Mouse (Mus musculus): ENCODE measurements around the gene Rcsd1. TPM values are rescaled to one million over a fixed set of nuclear protein-coding genes. Genes with fewer than 3 reads are reported as not detected.
"Not testable (repeated sequence)": the region's sequence is repeated elsewhere in the genome, so short reads cannot be mapped to it uniquely, and the experiment has no call there.

Rcsd1 gene
- polyA plus RNA-seq, 1 experiment from 2014 or later: 12.4 TPM

DNA sequence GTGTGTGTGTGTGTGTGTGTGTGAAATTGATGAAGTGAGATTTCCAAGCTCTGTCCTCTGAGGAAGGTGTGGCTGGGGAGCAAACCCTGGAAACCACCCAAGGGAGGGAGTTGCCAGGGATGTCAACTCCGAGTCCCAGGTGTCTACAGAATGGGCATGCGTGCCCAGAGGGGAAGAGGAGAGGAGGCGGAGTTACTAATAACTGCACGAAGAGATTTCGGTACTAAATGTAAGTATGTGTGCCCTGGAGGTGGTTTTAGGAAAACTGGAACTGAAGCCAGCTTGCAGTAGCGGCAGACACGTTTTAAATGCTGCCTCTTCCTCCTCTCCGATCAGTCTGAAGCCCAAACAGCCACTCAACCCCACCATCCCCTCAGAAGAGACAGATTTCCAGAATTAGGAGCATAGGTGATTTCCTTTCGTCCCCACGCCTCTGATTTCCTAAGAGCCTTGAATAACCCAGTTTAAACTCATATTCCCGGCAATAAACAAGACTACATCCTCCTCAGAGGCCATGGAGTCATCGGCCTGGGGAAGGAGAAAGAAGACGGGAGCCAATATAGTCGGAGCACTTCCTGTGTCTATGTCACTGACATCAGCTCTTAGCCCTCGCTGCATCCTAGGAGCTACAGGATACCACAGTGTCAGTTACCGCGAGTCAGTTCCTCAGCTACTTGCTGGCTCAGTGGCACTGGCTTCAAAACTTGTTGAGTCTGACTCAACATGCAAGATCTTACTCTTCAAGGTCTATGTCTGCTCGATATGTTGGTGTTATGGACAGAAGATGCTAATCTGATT, 27.3 kb downstream of the Rcsd1 start:
- H3K27ac ChIP-seq (replicated peaks): no peak overlapping the region
- no peak overlapping the region for H3K4me3 ChIP-seq
- H3K4me1 ChIP-seq (replicated peaks): no peaks in the 10 kb centered on the region
- no peaks in the 10 kb centered on the region for H3K36me3 ChIP-seq
- no peaks in the 10 kb centered on the region for H3K27me3 ChIP-seq
- H3K9me3 ChIP-seq: no peaks in the 10 kb centered on the region
- 79% methylated on average over 18 of the region's 18 CpGs for WGBS
- no peak overlapping the region for H3K4me2 ChIP-seq
- H3K9ac ChIP-seq: no peak overlapping the region
- no peak for ATAC-seq (ENCODE audit: low read depth)

- no peaks in the 10 kb centered on the region for H3K9me3 ChIP-seq
- H3K9ac ChIP-seq: no peak overlapping the region
- no peaks in the 10 kb centered on the region for H3K27me3 ChIP-seq
- WGBS: 65% methylated on average over 13 of the region's 13 CpGs
- no peaks in the 10 kb centered on the region for H3K36me3 ChIP-seq
- H3K4me2 ChIP-seq: no peak overlapping the region
- no peak overlapping the region for H3K4me3 ChIP-seq
- ATAC-seq (ENCODE audit: low read depth): no peak
- no peaks in the 10 kb centered on the region for H3K4me1 ChIP-seq (replicated peaks)
- 0 out of 2 replicates have a peak overlapping the region, but pooled peaks have one; percentile 6 for H3K27ac ChIP-seq (replicated peaks)
Observed at GRCm38 (mm10) chr1:165681045-165681794, 28.3 kb downstream of the Rcsd1 start.

- H3K27ac ChIP-seq (replicated peaks); ATAC-seq (ENCODE audit: low read depth); H3K36me3 ChIP-seq; H3K9ac ChIP-seq; H3K4me1 ChIP-seq (replicated peaks); H3K4me3 ChIP-seq; H3K9me3 ChIP-seq; H3K4me2 ChIP-seq; H3K27me3 ChIP-seq: not testable (repeated sequence)
Observed at GRCm38 (mm10) chr1:165680086-165680485, 29.5 kb downstream of the Rcsd1 start.

GRCm38 (mm10) chr1:165679618-165679997, 29.9 kb downstream of the Rcsd1 start:
- Histone ChIP-seq H3K9ac (no peak overlapping the region), H3K4me3 (no peak overlapping the region), H3K4me1 (replicated peaks) (no peaks in the 10 kb centered on the region), H3K27ac (replicated peaks) (no peak overlapping the region), H3K9me3 (no peaks in the 10 kb centered on the region), H3K36me3 (no peaks in the 10 kb centered on the region), H3K27me3 (no peaks in the 10 kb centered on the region), H3K4me2 (no peak overlapping the region)
- WGBS: 36% methylated on average over 3 of the region's 3 CpGs
- ATAC-seq (ENCODE audit: low read depth): no peak

- no peaks in the 10 kb centered on the region for H3K27me3 ChIP-seq
- H3K27ac ChIP-seq (replicated peaks): no peak overlapping the region
- no peaks in the 10 kb centered on the region for H3K4me1 ChIP-seq (replicated peaks)
- H3K4me3 ChIP-seq: no peak overlapping the region
- no peak overlapping the region for H3K9ac ChIP-seq
- 66% methylated on average over 15 of the region's 15 CpGs for whole genome bisulfite sequencing
- H3K9me3 ChIP-seq: no peaks in the 10 kb centered on the region
- ATAC-seq (ENCODE audit: low read depth): no peak
- no peak overlapping the region for H3K4me2 ChIP-seq
- H3K36me3 ChIP-seq: no peaks in the 10 kb centered on the region
Observed at GRCm38 (mm10) chr1:165678861-165679617, 30.5 kb downstream of the Rcsd1 start.

DNA sequence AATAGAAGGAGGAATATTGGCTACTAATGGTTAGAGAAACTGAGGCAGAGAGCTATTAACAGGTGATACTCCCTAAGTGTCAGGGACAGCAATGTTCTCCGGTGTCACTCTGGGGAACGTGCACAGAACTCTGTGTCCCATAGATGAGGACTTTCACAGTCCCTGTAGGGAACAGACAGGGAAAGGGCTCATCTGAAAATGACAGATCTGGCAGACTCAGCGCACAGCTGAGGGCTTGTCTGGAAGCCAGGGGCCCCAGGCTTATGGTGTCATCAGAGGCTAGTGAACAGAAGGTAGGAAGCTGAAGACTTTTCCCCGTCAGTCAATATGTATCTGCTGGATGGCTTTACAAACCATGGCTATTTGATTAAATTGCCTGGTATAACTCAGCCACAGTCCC, 32.0 kb downstream of the Rcsd1 start:
- H3K9ac ChIP-seq: no peak overlapping the region
- H3K36me3 ChIP-seq: no peaks in the 10 kb centered on the region
- no peaks in the 10 kb centered on the region for H3K27me3 ChIP-seq
- H3K27ac ChIP-seq (replicated peaks): no peak overlapping the region
- H3K4me2 ChIP-seq: no peak overlapping the region
- ATAC-seq (ENCODE audit: low read depth): no peak
- H3K4me1 ChIP-seq (replicated peaks): no peaks in the 10 kb centered on the region
- no peak overlapping the region for H3K4me3 ChIP-seq
- H3K9me3 ChIP-seq: no peaks in the 10 kb centered on the region
- WGBS: 69% methylated on average over 4 of the region's 4 CpGs

GRCm38 (mm10) chr1:165676993-165677392, 32.6 kb downstream of the Rcsd1 start:
- no peak for ATAC-seq (ENCODE audit: low read depth)
- Histone ChIP-seq H3K27me3 (no peaks in the 10 kb centered on the region), H3K9ac (no peak overlapping the region), H3K27ac (replicated peaks) (no peak overlapping the region), H3K36me3 (no peaks in the 10 kb centered on the region), H3K9me3 (no peaks in the 10 kb centered on the region), H3K4me1 (replicated peaks) (no peaks in the 10 kb centered on the region), H3K4me3 (no peak overlapping the region), H3K4me2 (no peak overlapping the region)
- 83% methylated on average over 3 of the region's 3 CpGs for WGBS

- WGBS: 89% methylated on average over 9 of the region's 9 CpGs
- Histone ChIP-seq H3K9me3 (no peaks in the 10 kb centered on the region), H3K27me3 (no peaks in the 10 kb centered on the region), H3K9ac (no peak overlapping the region), H3K4me1 (replicated peaks) (no peaks in the 10 kb centered on the region), H3K4me2 (no peak overlapping the region), H3K36me3 (no peaks in the 10 kb centered on the region), H3K27ac (replicated peaks) (no peak overlapping the region), H3K4me3 (no peak overlapping the region)
- no peak for ATAC-seq (ENCODE audit: low read depth)
Observed at GRCm38 (mm10) chr1:165675167-165675566, 34.4 kb downstream of the Rcsd1 start.

DNA sequence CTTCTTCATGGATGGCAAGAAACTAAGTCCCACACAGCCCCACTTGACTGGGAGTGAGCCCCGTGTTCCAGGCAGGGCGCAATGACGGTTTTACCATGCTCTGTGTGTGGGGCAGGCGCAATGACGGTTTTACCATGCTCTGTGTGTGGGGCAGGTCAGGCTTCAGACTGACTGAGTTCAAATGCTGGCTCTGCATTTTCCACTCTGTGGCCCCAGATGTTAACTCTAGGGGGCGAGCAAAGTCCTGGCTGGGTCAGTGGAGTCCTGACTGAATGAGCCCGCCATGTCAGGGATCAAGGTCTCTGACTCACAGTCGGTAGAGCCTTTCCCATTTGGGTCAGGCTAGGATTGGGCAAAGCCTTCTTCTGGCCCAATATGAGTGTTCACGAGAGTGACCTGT, 37.2 kb downstream of the Rcsd1 start:
- ATAC-seq (ENCODE audit: low read depth): no peak
- no peaks in the 10 kb centered on the region for H3K9me3 ChIP-seq
- H3K4me1 ChIP-seq (replicated peaks): 0 out of 2 replicates have a peak, but pooled peaks cover 7% of the 10 kb centered on the region
- H3K36me3 ChIP-seq: no peaks in the 10 kb centered on the region
- H3K9ac ChIP-seq: no peak overlapping the region
- no peak overlapping the region for H3K4me3 ChIP-seq
- H3K27ac ChIP-seq (replicated peaks): no peak overlapping the region
- 78% methylated on average over 9 of the region's 9 CpGs for WGBS
- no peaks in the 10 kb centered on the region for H3K27me3 ChIP-seq
- no peak overlapping the region for H3K4me2 ChIP-seq

GRCm38 (mm10) chr1:165670056-165670455, 39.5 kb downstream of the Rcsd1 start:
- no peaks in the 10 kb centered on the region for H3K9me3 ChIP-seq
- 0 out of 2 replicates have a peak, but pooled peaks cover 10% of the 10 kb centered on the region for H3K4me1 ChIP-seq (replicated peaks)
- ATAC-seq (ENCODE audit: low read depth): no peak
- H3K36me3 ChIP-seq: no peaks in the 10 kb centered on the region
- no peaks in the 10 kb centered on the region for H3K27me3 ChIP-seq
- H3K9ac ChIP-seq: no peak overlapping the region
- WGBS: 82% methylated on average over 6 of the region's 6 CpGs
- no peak overlapping the region for H3K27ac ChIP-seq (replicated peaks)
- H3K4me3 ChIP-seq: no peak overlapping the region
- H3K4me2 ChIP-seq: no peak overlapping the region

DNA sequence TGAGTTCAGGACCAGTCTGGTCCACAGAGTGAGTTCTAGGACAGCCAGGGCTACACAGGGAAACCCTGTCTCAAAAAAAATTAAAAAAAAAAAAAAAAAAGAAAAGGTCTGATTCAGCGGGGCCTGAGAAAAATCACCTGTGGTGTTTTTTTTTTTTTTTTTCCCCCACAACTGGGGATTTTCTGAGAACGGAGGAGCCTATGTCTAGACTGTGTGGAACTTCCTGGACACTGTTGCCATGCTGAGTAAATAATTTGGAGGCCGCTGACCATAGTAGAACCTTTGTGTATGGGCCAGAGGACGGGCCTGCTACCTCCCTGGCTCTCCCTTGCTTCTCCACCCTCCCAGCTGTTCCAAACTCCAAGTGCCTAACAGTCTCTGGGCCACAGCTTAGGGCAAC, 40.7 kb downstream of the Rcsd1 start:
- peaks cover 10% of the 10 kb centered on the region for H3K4me1 ChIP-seq (replicated peaks)
- no peak for ATAC-seq (ENCODE audit: low read depth)
- H3K36me3 ChIP-seq: no peaks in the 10 kb centered on the region
- H3K9me3 ChIP-seq: no peaks in the 10 kb centered on the region
- no peak overlapping the region for H3K27ac ChIP-seq (replicated peaks)
- H3K4me2 ChIP-seq: no peak overlapping the region
- H3K4me3 ChIP-seq: no peak overlapping the region
- 78% methylated on average over 4 of the region's 4 CpGs for WGBS
- H3K27me3 ChIP-seq: no peaks in the 10 kb centered on the region
- no peak overlapping the region for H3K9ac ChIP-seq

GRCm38 (mm10) chr1:165667380-165667779, 42.2 kb downstream of the Rcsd1 start:
- 44% methylated on average over 13 of the region's 13 CpGs for WGBS
- H3K9ac ChIP-seq: no peak overlapping the region
- H3K4me1 ChIP-seq (replicated peaks): peaks cover 25% of the 10 kb centered on the region
- ATAC-seq (ENCODE audit: low read depth): no peak
- H3K4me2 ChIP-seq: no peak overlapping the region
- no peaks in the 10 kb centered on the region for H3K36me3 ChIP-seq
- H3K27me3 ChIP-seq: no peaks in the 10 kb centered on the region
- no peak overlapping the region for H3K4me3 ChIP-seq
- no peaks in the 10 kb centered on the region for H3K9me3 ChIP-seq
- H3K27ac ChIP-seq (replicated peaks): no peak overlapping the region
